Mouse (Mus musculus): ENCODE results near the gene Rnf103.

DNA sequence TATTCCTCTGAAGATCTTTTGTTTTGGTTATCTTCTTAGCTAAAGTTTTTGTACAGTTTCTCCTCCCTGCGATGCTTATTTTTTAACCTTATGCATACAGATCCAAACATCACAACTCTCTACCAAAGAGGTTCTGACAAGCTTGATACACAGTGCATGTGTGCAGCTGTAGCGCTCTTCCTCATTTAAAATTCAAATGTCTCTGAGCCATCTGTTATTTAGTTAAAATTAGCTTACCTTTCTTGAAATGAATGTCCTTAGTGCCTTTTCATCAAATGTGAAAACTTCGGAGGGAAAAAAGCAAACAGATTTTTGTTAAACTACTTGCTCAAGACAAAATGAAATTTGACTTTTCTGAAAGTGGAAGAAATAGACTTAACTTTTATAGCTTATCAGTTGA is 28.5 kb upstream of the Rnf103 start:
- TF ChIP-seq CTCF (IDR thresholded peaks at IDR 0.05; ENCODE audit: borderline replicate concordance, insufficient read depth, low read length) (no peak), POLR2A (IDR thresholded peaks at IDR 0.05; ENCODE audit: low read depth, low read length) (no peak)
